Mouse (Mus musculus) right cerebral cortex, postnatal 4 days (tissue): ENCODE data around the gene Sae1.
"Not testable (repeated sequence)": the region's sequence is repeated elsewhere in the genome, so short reads cannot be mapped to it uniquely, and the experiment has no call there.

Experiments
- DNase-seq: peaks from one replicate; pipeline ENCODE4 v3.0.0-alpha.2; 2022

The Sae1 gene

DNA sequence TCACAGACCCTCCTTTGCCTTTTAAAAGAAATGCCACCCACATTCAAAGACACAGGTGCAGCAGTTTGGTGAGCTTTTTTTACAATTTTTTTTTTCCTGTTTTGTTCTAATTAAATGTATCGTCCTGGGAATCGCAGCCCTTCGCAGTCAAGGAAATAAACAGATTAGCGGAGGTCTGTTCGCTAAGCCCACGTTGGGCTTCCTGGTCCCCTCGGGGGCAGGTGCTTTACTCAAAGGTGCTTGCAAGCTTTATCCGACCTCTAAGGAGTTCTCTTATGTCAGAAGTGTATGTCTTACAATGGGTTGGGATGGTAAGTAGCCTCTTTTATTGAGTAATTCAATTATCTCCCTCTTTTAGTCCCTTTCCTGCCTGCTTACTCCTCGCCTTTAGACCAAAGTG, 14.8 kb upstream of the Sae1 start:
- DNase-seq = no peak

- no peak for DNase-seq
Observed at GRCm38 (mm10) chr7:16401991-16402431, 14.4 kb upstream of the Sae1 start.

- DNase-seq = peak; percentile 85
Observed at GRCm38 (mm10) chr7:16400689-16401611, 13.3 kb upstream of the Sae1 start, which contains the start of gene Zc3h4. Gene Zc3h4 (plus strand): TSS chr7:16400910.

DNA sequence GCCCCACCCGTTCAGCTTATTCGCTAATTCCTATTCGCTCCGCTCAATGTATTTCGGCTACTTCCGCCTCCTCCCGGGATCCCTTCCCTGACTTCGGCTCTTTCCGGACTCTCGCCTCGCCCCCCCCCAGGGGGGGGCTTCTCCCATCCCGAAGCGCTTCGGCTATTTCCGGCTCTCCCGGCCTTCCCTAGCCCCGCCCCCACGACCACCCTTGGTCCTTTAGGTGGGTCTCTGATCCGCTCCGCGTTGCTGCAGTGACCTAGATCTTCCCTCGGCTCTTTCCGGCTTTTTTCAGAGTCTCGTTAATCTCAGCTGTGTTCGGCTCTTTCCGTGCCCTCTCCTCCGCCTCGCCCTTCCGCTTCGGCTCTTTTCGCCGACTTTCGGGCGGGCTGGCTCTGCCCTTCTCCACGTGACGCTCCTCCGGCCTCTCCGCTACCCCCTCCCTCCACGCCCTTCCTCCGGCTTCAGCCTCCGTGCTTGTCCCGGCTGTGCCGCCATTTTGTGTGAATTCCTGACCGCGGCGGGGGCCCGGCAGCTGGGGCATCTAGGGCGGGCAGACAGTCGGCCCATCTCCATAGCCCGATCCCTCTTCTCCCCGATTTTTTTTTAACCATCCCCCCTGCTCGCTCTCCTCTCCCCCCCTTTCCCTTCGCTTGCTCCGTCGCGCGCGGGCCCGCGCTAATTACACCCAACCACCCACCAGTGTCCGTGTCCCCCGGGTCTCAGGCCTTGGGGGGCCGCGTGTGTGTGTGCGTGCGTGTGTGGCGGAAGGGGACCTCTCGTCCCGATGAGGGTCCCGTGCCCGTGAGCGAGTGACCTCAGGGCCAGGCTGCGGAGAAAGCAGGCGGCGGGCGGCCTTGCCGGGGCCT, 12.4 kb upstream of the Sae1 start:
- peak; percentile 100 for DNase-seq

GRCm38 (mm10) chr7:16399098-16399819, 11.7 kb upstream of the Sae1 start:
- DNase-seq = peak; percentile 77

DNA sequence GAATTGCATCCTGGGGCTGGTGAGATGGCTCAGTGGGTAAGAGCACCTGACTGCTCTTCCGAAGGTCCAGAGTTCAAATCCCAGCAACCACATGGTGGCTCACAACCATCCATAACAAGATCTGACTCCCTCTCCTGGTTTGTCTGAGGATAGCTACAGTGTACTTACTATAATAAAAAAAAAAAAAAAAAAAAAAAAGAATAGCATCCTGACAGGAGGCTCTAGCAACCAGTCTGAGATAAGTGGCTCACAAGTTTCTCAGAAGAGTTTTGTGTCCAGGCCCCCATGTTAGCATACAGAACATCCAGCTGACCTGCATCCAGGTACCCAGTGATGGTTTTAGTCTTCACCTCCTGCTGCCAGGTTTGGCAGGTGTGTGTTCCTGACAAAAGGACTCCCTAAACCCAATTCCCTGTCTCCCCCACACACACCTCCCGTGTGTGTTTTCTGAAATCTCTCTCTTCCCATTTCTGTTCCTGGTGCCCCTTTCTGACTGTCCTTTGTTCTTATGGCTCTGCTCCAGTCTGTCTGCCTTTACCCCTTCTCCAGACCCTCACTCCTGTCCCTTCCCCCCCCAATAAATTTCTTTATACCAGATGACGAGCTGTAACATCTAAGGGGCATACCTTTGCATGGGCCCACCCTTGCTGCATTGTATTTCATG, 10.9 kb upstream of the Sae1 start:
- no peak for DNase-seq

- no peak for DNase-seq
Observed at GRCm38 (mm10) chr7:16397465-16397864, 9.9 kb upstream of the Sae1 start.

DNA sequence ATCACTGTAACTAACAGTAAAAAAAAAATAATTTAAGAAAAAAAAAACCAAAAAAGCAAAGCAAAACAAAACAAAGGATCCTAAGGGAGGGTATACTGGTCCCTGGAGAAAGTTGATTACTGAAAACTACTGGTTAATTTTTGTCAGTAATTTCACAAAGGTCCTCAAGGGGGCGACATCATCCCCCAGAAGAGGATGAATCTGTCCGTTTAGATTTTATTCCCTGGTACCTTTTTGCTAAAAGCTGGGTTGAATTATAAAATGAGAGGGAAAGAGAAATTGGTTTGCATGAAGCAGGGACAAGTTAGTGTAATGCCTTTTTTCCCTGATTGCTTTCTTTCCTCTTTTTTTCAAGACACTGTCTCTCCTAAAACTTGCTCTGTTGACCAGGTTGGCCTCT, 8.3 kb upstream of the Sae1 start:
- no peak for DNase-seq

GRCm38 (mm10) chr7:16392923-16393322, 5.3 kb upstream of the Sae1 start:
- DNase-seq = no peak

GRCm38 (mm10) chr7:16389942-16390341, 2.3 kb upstream of the Sae1 start:
- not testable (repeated sequence) for DNase-seq

GRCm38 (mm10) chr7:16376505-16376904, 11.1 kb downstream of the Sae1 start:
- peak; percentile 30 for DNase-seq

DNA sequence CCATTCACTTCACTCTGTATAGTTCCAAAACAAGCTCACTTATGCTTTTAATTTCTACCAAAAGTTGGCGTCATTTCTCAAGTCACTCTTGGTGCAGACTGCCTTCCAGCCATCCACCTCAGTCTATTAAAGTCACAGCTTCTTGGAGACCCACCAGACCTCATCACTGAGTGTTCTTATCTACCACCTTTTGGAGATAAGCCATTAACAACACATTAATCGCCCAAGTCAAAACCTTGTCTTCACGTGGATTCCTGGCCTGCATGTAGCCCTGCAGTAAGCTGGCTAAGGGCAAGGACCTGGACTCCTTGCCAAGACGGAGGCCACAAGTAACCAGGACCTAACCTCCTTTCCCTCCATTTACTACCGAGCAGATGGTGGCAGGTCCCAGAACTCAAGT, 12.6 kb downstream of the Sae1 start:
- no peak for DNase-seq

GRCm38 (mm10) chr7:16373719-16374118, 13.9 kb downstream of the Sae1 start:
- DNase-seq = no peak

DNA sequence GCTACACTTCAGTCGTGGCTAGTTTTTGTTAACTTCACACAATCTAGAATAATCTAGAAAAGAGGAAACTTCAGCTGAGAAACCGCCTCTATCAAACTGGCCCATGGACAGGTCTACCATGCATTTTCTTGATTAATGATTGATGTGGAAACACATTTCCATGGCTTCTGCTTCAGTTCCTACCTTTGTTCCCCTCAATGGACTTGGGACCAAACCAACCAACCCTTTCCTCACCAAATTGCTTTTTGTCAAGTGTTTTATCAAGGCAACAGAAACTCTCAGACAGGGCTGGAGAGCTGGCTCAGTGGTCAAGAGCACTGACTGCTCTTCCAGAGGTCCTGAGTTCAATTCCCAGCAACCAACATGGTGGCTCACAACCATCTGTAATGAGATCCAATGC, 17.0 kb downstream of the Sae1 start:
- no peak for DNase-seq

GRCm38 (mm10) chr7:16368835-16369234, 18.8 kb downstream of the Sae1 start:
- no peak for DNase-seq

DNA sequence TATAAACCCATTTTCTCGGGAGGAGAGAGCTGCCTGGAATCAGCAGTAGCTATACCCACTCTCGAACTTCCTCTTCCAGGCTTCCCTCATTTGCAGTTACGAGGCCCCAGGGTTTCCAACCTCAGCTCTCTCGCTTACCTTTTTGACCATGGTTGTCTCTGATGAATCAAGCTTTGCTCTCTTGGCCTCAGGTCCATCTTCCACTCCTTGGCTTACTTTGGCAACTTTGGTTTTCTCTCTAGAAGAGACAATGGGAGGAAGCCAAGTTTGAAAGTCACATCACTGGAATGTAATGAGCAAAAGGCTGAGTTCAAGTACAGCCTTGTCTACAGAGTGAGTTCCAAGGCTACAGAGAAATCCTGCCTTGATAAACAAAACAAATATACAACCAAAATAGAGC, 20.9 kb downstream of the Sae1 start:
- DNase-seq = no peak

GRCm38 (mm10) chr7:16366133-16366646, 21.4 kb downstream of the Sae1 start:
- no peak for DNase-seq

DNA sequence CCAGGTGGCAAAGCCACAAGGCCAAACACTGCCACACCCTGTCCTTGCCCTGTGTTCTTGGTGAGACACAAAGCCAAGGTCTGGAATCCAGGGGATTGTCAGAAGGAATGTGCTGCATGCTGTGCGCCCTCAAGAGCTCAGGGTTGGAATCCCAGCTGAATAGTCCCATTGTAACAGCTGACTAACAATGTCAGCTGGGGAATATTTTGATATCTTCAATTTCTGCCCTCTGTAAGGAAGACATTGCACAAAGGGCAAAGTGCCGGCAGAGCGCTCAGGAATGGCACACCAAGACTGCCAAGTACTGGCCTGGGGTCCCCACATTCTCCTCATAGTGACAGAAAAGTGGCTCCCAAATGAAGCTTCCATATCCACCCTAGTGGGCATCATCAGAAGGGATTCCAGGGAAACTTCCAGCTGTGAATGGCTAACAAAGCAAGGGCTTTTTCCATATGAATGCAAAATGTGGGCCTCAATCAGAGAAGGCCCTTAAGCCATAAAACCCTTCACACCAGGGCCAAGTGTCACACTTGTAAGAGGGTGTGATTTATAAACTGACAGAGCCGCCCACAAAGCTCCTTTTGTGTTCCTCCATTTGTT, 22.6 kb downstream of the Sae1 start:
- no peak for DNase-seq

DNA sequence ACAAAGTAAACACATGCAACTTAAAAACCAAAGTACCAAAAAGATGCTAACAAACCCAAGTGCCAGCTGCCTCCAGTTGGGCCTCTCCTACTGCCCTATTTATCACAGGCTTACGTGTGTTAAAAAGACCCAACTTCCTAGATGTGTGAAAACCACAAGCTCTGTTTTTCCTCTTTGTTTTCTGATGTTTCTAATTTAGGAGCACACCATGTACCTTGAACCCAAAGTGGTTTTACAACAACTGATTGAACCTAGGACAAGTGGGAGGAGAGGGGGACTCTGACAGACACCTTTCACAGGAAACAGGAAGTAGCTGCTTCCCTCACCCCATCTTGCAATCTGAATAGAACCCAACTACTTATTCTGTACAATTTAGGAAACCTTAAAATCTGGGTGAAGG, 23.3 kb downstream of the Sae1 start:
- no peak for DNase-seq

- DNase-seq = no peak
Observed at GRCm38 (mm10) chr7:16357602-16358001, 30.0 kb downstream of the Sae1 start.

GRCm38 (mm10) chr7:16355854-16356594, 31.6 kb downstream of the Sae1 start:
- DNase-seq = no peak
